Mouse (Mus musculus) small intestine, adult 2 months (tissue): ENCODE measurements around the gene Olfr1431.

ENCODE experiments used
- CTCF ChIP-seq: fragments of 200-500 bp; IDR thresholded peaks from 2 replicates; pipeline ENCODE4 v1.5.1; 2012; ENCODE audit warnings: low read depth, mild to moderate bottlenecking, control low read depth, inconsistent platforms, low read length, moderate library complexity, mixed read lengths; ENCODE audit not compliant: insufficient replicate concordance, insufficient read length; ENCODE audit errors: extremely low read depth
- POLR2A ChIP-seq: fragments of 200-500 bp; IDR thresholded peaks from 2 replicates; pipeline ENCODE4 v1.6.1; 2012; ENCODE audit warnings: low read depth, mild to moderate bottlenecking, control low read depth, inconsistent platforms, low read length, moderate library complexity

GRCm38 (mm10) chr19:12260732-12261131 is 60.3 kb downstream of the Olfr1431 start, which contains the start of gene Olfr235:
- TF ChIP-seq POLR2A (no peak), CTCF (no peak)
